Mouse (Mus musculus): ENCODE measurements around the gene Muc3. TPM values are rescaled to one million over a fixed set of nuclear protein-coding genes. Genes with fewer than 3 reads are reported as not detected.

Gene Muc3
- polyA plus RNA-seq, 1 experiment from 2014 or later: not detected

DNA sequence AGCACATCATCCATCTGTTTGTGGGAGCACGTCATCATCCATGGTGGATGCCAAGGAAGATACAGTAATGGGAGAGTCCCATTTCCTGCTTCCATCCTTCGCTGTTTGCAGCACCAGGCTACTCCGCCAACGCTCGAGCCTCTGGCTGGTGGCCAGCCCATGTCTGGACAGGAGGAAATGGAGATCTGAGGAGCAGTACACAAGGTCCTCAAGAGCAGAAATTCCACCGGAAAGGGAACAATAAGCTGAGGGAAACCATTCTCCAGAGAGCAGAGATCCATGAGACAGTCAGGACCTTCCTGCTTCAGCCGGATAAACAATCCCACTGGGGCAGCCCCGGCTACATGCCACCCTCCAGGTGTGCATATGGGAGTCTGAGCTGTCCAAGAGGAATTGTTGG is 61.7 kb downstream of the Muc3 start:
- Histone ChIP-seq H3K4me3 (ENCODE audit: low read length) (no peak overlapping the region), H3K9ac (ENCODE audit: low read depth, low read length) (no peak overlapping the region), H3K27me3 (replicated peaks; ENCODE audit: control insufficient read depth, insufficient read depth, low read length) (no peaks in the 10 kb centered on the region), H3K4me2 (ENCODE audit: low read length) (no peak overlapping the region), H3K9me3 (ENCODE audit: control insufficient read depth, low read length) (no peaks in the 10 kb centered on the region), H3K27ac (ENCODE audit: low read depth, low read length) (no peak overlapping the region), H3K36me3 (ENCODE audit: control insufficient read depth, insufficient read depth, low read length) (no peaks in the 10 kb centered on the region), H3K4me1 (ENCODE audit: control insufficient read depth, insufficient read depth, low read depth, low read length) (no peaks in the 10 kb centered on the region)
- WGBS: 90% methylated on average over 8 of the region's 8 CpGs
- no peak for ATAC-seq

DNA sequence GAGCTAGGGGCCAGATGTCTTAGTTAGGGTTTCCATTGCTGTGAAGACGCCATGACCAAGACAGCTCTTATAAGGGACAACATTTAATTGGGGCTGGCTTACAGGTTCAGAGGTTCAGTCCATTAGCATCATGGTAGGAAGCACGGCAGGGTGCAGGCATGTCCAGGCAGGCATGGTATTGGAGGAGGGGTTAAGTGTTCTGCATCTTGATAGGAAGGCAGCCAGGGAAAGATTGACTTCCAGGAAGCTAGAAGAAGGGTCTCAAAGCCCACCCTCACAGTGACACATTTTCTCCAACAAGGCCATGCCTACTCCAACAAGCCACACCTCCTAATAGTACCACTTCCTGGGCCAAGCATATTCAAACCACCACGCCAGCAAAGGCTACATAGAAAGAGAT is 63.4 kb downstream of the Muc3 start:
- no peaks in the 10 kb centered on the region for H3K9me3 ChIP-seq (ENCODE audit: control insufficient read depth, low read length)
- H3K9ac ChIP-seq (ENCODE audit: low read depth, low read length): no peak overlapping the region
- ATAC-seq: no peak
- H3K4me2 ChIP-seq (ENCODE audit: low read length): no peak overlapping the region
- WGBS: 84% methylated on average over 3 of the region's 3 CpGs
- no peaks in the 10 kb centered on the region for H3K36me3 ChIP-seq (ENCODE audit: control insufficient read depth, insufficient read depth, low read length)
- H3K4me3 ChIP-seq (ENCODE audit: low read length): no peak overlapping the region
- no peaks in the 10 kb centered on the region for H3K27me3 ChIP-seq (replicated peaks; ENCODE audit: control insufficient read depth, insufficient read depth, low read length)
- H3K27ac ChIP-seq (ENCODE audit: low read depth, low read length): no peak overlapping the region
- H3K4me1 ChIP-seq (ENCODE audit: control insufficient read depth, insufficient read depth, low read depth, low read length): no peaks in the 10 kb centered on the region

DNA sequence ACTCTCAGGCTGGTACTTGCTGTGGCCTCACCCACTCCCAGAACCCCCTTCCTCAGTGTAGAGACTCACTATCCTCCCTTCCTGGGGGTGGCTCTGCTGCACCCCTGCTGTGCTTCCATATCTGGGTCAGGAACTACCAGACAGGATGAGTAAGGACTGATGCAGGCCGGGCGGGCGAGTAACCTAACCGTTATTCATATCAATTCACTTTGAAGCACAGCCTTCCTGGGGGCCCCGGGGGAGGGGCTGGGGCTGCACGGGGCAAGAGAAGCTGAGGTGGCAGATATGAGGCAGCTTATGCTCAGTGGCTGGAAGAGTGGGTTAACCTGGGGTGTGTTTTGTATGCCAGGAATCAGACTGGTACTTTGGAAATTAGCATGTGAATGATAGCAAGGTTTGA is 64.1 kb downstream of the Muc3 start:
- H3K36me3 ChIP-seq (ENCODE audit: control insufficient read depth, insufficient read depth, low read length): no peaks in the 10 kb centered on the region
- no peak overlapping the region for H3K9ac ChIP-seq (ENCODE audit: low read depth, low read length)
- H3K27ac ChIP-seq (ENCODE audit: low read depth, low read length): no peak overlapping the region
- H3K27me3 ChIP-seq (replicated peaks; ENCODE audit: control insufficient read depth, insufficient read depth, low read length): no peaks in the 10 kb centered on the region
- 88% methylated on average over 6 of the region's 6 CpGs for WGBS
- no peak overlapping the region for H3K4me2 ChIP-seq (ENCODE audit: low read length)
- no peak for ATAC-seq
- no peaks in the 10 kb centered on the region for H3K9me3 ChIP-seq (ENCODE audit: control insufficient read depth, low read length)
- H3K4me3 ChIP-seq (ENCODE audit: low read length): no peak overlapping the region
- H3K4me1 ChIP-seq (ENCODE audit: control insufficient read depth, insufficient read depth, low read depth, low read length): no peaks in the 10 kb centered on the region

Other genes with a start within 250 kb of the Muc3 start
- 136 and 142 TPM in 2 replicates for gene Ift22, start 241.2 kb downstream of the Muc3 start, polyA plus RNA-seq (2015; fragmentation: Nextera tagmentation; extraction: Ambion mirVana)
- gene Fis1, start 196.0 kb downstream of the Muc3 start, polyA plus RNA-seq (2015; fragmentation: Nextera tagmentation; extraction: Ambion mirVana): 370 and 382 TPM in 2 replicates
- gene Cldn15, start 182.7 kb downstream of the Muc3 start, polyA plus RNA-seq (2015; fragmentation: Nextera tagmentation; extraction: Ambion mirVana): 0.16 and 0.30 TPM in 2 replicates
- 36.3 and 39.7 TPM in 2 replicates for gene Plod3, start 162.3 kb downstream of the Muc3 start, polyA plus RNA-seq (2015; fragmentation: Nextera tagmentation; extraction: Ambion mirVana)
- gene Znhit1, start 161.3 kb downstream of the Muc3 start, polyA plus RNA-seq (2015; fragmentation: Nextera tagmentation; extraction: Ambion mirVana): 144 and 156 TPM in 2 replicates
- 14.1 and 17.0 TPM in 2 replicates for gene Vgf, start 122.9 kb downstream of the Muc3 start, polyA plus RNA-seq (2015; fragmentation: Nextera tagmentation; extraction: Ambion mirVana)
- gene Ap1s1, start 103.2 kb downstream of the Muc3 start, polyA plus RNA-seq (2015; fragmentation: Nextera tagmentation; extraction: Ambion mirVana): 242 and 260 TPM in 2 replicates
- 0.14 TPM in 1 of 2 replicates, not detected in the other for gene Serpine1, start 77.1 kb downstream of the Muc3 start, polyA plus RNA-seq (2015; fragmentation: Nextera tagmentation; extraction: Ambion mirVana)
- gene Trim56, start 33.1 kb downstream of the Muc3 start, polyA plus RNA-seq (2015; fragmentation: Nextera tagmentation; extraction: Ambion mirVana): 1.8 and 2.3 TPM in 2 replicates
- 0.51 and 0.55 TPM in 2 replicates for gene Muc3a, start 63.1 kb upstream of the Muc3 start, polyA plus RNA-seq (2015; fragmentation: Nextera tagmentation; extraction: Ambion mirVana)
- 86.8 and 102 TPM in 2 replicates for gene Ache, start 138.2 kb upstream of the Muc3 start, polyA plus RNA-seq (2015; fragmentation: Nextera tagmentation; extraction: Ambion mirVana)
- 25.5 and 29.6 TPM in 2 replicates for gene Ufsp1, start 145.3 kb upstream of the Muc3 start, polyA plus RNA-seq (2015; fragmentation: Nextera tagmentation; extraction: Ambion mirVana)
- gene Srrt, start 158.4 kb upstream of the Muc3 start, polyA plus RNA-seq (2015; fragmentation: Nextera tagmentation; extraction: Ambion mirVana): 88.1 and 100 TPM in 2 replicates
- 13.2 and 17.3 TPM in 2 replicates for gene Trip6, start 165.1 kb upstream of the Muc3 start, polyA plus RNA-seq (2015; fragmentation: Nextera tagmentation; extraction: Ambion mirVana)
- gene Slc12a9, start 184.3 kb upstream of the Muc3 start, polyA plus RNA-seq (2015; fragmentation: Nextera tagmentation; extraction: Ambion mirVana): 24.5 and 26.7 TPM in 2 replicates
- gene Ephb4, start 200.8 kb upstream of the Muc3 start, polyA plus RNA-seq (2015; fragmentation: Nextera tagmentation; extraction: Ambion mirVana): 5.8 and 9.2 TPM in 2 replicates

Data from hindbrain, embryonic 16.5 days (tissue).